Mouse (Mus musculus): ENCODE results near the gene Foxred2.

GRCm38 (mm10) chr15:77955440-77956403, 800 bp downstream of the Foxred2 start:
- TF ChIP-seq CTCF (IDR thresholded peaks at IDR 0.05) (no peak), POLR2A (IDR thresholded peaks at IDR 0.05; ENCODE audit: insufficient read depth, low read depth, low read length) (no peak)
